Mouse (Mus musculus): ENCODE data around the gene Dusp5. TPM values are rescaled to one million over a fixed set of nuclear protein-coding genes. Genes with fewer than 3 reads are reported as not detected.
"Not testable (repeated sequence)": the region's sequence is repeated elsewhere in the genome, so short reads cannot be mapped to it uniquely, and the experiment has no call there.

The Dusp5 gene
- 1 to 10 TPM; 1.3 to 2.3 TPM for total RNA-seq (2021)
- long read RNA-seq, experiment 1, result 0 reads
- long read RNA-seq, experiment 2, partial matches to known transcripts, result 0 of 1 reads
- long read RNA-seq, experiment 2, other reads (novel, unspliced or antisense), result 0 of 1 reads

DNA sequence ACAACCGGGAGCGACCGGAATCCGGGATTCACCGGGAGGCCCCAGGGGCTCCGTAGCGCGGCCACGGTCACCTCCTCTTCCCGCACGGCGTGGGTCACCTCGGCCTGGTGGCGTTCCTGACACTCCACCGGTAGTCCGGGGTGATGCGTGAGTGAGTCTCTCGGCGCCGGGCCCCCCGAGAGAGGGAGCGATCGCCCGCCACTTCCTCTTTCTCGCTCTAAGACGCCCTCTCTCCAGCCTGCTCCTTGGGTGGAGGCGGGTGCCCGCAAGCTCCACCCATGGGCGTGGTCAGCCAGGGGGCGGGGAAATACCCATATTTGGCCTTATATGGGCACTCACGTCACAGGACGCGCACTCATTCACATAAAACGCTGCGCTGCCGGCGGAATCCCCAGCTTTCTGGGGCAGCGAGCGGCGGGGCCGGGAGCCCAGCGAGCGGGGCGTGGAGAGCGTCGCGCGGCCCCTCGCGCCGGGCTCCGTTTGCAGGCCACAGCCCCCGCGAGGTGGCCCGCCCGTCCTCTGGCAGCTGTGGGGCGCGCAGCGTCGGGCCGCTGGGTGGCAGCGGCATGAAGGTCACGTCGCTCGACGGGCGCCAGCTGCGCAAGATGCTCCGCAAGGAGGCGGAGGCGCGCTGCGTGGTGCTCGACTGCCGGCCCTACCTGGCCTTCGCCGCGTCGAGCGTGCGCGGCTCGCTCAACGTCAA, at the start of gene Dusp5:
Gene Dusp5, plus strand, starts transcription at position 358 of the 703 bp plus-strand sequence.
- DNase-seq, result peak; percentile 98

DNA sequence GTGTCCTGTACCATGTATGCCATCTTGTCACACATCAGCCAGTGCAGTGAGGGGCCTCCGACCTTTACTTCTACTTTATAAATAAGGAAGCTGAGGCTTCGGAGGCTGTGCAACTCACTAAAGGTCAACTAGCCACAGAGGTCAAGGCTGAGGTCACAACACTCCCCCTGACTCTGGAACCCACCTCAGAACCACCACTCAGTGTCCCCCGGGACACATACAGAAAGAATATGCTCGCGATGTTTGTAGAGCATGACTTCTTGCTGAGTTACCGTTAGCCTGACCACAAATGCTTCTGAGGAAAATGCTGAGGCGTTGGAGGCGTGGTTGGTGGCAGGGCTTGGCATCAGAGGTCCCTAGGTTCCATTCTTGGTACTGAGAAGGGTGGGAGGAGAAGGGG, 49.3 kb upstream of the Dusp5 start:
- DNase-seq, result no peak

DNA sequence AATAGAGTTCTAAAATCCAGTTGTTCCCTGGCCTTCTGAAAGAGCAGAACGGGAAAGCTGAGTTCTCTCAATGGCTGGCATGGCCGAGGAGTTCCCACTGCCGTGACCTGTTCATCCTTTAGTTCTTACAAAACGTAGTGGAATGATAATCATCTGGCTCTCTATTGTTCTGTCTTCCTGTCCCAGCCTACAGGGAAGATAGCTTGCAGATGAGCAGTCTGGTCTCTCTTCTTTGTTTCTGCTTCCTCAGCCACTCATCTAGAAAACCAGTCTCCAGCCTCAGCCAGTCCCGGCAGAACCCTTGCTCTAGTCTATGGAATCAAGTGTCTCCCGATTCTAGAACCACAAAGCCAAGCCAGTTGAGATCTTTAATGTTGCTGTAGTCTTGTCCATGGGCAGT, 46.8 kb upstream of the Dusp5 start:
- no peak for DNase-seq

DNA sequence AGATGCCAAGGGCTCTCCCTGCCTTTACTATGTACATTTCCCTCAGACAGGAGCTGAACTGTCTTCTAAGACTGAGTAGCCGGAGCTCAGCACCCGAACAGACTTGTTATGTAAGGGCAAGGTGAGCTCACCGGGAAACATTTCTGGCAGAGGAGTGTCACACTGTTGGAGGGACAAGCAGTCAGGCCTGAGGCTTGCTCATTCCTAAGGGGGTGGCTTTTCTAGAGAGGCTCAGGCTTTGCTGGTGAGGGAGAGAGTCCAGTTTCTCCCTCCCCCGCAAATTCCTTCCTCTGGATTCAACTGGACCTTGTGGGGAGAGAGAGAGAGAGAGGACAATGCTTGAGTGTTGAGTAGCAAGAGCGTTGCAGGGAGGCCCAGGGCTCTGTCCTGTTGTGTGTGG, 46.4 kb upstream of the Dusp5 start:
- DNase-seq, result no peak

DNA sequence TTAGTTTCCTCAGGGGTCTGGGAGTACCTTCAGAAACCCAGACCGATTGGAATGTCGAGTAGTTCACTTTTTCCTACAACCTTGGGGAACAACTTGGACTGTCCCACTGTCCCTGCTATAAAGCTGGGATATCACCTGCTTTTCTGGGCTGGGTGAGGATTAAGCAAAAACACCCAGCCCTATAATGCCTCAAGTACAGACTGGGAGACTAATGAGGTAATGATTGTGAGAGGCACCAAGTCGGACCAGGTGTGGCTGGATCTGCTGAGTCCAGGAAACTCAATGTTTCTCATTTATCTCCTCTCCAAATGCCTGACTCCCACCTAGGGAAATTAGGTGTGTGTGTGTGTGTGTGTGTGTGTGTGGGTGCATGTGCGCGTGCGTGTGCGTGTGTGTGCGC, 44.9 kb upstream of the Dusp5 start:
- DNase-seq, result no peak

DNA sequence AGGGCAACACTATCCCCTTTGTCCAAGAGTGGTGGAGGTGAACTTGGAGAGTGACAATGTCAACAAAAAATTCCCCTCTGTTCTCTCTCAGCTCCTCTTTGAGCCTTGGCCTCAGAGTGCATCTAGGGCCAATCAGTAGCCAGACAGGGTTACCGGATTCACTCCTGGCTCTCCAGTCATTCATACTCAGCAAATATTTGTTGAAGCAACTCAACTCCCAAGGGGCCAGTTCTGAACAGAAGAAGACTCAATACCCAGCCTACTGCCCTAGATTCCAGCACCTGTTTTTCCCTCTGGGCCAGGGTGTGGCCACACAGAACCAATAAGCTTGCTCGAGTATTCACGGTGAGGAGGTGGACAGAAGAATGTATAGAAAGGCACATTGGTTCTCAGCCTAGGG, 44.0 kb upstream of the Dusp5 start:
- no peak for DNase-seq

DNA sequence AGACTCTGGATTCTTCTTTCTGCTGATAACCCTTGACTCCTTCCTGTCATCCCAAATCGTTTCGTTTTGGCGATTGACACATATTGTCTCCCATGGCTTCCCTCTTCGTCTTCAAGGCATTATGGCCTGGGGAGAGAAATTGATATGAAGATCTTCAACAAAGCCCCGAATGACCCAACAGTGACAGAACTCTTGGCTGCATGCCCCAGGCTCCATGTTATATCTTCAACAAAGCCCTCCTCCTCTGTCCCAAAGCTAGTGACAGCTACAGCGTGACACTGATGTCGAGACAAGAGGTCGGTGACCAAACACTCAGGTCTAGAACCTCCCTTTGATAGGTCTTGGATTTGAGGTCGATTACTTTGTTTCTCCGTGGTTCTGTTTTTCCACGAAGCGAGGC, 39.7 kb upstream of the Dusp5 start:
- DNase-seq, result no peak

DNA sequence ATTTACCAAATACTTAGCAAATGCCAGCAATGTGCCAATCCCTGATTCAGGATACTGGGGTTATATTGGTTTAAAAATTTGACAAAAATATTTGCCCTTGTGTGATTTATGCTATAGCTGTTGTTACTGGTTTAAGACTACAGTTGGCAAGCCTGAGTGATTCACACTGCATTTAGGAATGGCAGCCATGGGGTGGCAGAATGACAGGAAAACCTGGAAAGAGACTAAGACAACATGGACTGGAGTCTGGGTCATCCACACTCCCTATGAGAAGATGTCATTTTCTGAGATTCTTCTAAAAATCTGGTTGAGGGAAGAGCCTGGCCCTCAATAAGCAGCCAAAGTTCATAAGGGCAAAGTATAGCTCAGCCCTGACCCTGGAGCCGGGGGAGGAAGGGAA, 39.0 kb upstream of the Dusp5 start:
- no peak for DNase-seq

DNA sequence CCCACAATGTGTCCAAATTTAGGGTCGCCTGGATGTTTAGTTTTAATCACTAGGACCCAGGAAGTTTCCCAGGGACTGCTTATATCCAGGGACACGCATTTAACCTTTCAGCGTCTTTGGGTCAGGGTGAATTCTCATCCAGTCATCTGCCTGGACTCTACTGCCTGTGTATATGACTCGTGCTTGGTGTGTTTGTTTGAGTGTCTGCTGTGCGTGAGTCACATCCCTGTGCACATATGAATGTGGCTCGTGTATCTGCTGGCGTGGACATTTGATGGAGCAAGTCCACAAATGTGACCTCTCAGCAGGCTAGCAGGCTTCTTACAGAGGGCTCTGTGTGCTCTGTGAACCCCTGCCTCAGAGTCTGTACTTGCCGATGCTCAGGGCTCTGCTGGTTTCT, 38.0 kb upstream of the Dusp5 start:
- DNase-seq, result no peak

DNA sequence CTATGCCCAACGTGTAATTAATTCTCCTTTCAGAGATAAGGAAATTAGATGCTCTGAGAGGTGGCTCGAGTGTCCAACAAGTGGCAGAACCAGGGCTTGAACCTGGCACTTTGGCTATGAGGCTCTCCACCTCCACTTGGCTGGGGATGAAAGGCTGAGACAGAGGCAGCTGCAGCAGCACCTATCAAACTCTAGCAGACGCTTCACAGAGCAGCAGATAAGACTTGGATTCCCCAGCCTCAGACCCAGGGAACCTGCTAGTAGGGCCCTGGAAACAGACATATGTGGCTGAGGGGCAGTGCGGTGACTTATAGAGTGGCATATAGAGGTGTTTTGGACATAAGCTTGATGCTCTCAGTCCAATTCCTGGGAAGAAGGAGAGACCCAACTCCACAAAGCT, 36.4 kb upstream of the Dusp5 start:
- DNase-seq, result no peak

DNA sequence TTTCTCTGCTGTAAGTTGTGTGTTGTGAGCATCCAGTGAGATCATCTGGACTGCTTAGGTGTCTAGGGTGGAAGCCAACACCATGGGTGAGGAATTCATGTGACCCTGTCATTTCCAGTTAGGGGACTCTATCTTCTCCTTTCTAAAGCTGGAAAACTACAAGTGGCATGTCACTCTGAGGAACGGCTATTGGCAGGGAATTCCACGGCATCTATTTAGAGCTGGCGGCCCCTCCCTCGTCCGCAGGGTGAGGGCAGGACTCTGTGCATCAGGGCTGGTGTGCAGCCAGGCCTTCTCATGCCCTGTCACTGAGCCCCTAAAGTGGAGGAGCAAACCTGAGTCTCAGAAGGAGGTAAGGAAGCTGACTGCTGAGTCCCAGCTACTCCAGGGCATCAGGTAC, 35.0 kb upstream of the Dusp5 start:
- no peak for DNase-seq

DNA sequence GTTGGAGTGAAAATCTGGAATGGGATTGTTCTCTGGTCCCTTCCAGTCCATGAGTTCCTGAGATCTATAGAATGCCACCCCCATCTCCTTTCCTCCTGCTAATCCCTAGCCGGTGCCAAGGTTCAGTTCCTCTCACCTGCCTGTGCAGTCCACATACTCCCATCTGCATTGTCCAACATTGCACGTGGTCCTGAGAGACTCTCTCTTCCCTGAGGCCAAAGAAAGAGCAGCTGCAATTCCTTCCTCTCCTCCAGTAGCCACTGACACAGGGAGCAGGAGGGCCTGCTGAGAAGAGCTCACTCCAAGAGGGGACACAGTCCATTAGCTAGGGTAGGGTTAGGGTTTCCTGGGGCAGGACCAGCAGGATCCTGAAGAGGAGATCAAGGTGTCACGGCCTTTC, 31.0 kb upstream of the Dusp5 start:
- no peak for DNase-seq

DNA sequence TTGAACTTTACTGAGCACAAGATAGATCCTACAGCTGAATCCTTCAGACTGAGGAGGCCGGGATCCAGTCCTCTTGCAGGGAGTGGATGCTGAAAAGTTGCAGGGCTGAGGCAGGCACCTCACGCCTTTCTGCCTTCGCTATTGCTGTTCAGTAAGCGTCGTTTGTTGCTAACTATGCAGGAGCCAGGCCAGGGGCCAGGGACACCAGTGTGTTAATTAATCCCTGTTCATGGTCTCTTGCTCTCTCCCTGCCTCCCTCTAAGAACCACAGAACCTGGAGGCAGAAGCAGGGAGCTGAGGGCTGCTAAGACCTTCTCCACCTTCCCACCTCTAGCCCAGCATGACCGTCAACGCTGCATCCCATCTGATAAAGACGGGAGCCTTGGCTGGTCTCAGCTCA, 29.9 kb upstream of the Dusp5 start:
- no peak for DNase-seq

DNA sequence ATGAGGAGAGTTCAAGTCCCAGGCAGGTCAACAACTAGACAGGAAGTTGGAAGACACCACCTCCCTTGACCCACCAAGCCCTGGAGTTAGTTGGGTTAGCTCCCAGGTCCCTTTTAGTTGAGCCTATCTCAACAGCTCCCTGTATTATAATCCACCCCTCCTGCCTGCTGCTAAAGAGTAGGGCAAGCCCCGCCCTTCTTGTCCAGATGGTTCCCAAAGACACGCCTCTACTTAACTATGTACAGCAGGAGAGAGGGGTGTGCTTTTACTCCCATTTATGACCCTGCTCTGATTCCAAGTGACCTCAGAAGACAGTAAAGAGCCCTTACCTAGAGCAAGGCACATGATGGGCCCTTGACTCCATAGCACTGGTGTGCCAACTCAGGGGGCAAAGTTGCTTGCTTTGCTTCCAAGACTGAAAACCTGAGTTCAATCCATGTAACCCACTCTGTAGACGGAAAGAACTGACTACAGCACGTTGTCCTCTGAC, 29.4 kb upstream of the Dusp5 start:
- no peak for DNase-seq

DNA sequence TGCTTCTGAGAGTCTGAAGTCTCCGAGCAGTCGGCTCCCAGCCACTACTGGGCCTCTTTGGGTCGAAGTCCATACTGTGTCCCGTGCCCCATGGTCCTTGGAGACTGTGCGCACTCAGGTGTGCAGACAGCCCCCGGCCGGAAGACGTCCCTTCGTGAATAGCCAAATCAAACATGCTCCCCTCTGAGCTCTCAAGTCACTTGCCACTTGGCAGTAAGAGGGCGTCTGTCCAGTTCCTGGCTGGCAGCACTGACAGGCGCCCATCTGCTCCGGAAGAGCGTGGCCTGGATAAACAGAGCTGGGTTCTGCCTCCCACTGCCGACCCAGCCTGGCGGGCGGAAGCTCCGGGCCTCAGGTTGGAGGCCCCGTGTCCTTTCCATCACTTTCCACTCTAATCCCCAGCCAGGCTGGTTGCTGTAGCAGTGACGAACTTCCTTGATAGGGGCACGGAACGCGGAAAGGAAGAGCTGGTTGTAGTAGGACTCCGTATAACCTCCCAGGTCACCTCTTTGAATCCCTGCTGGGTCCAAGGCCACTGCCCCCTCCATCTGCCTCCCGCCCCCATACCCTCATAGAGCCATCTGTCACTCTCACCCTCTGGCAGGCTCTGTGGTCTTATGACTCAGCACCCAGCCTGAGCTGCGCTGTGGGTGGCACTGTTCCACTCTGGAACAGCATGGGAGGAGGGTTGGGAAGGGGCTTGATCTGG, 28.5 kb upstream of the Dusp5 start:
- peak; percentile 34 for DNase-seq

DNA sequence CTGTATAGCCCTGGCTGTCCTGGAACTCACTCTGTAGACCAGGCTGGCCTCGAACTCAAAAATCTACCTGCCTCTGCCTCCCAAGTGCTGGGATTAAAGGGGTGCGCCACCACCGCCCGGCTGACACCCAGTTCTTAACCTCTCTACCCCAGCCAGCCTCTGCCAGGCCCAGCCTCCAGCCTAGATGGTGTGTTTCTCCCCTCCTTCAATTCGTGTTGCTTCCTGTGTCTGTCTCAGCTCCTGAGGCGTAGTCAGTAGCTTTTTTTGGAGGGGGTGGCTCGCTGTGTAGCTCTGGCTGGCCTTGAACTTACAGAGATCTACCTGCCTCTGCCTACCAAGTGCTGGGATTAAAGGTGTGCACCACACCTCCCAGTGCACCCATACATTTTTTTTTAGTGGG, 27.7 kb upstream of the Dusp5 start:
- not testable (repeated sequence) for DNase-seq

DNA sequence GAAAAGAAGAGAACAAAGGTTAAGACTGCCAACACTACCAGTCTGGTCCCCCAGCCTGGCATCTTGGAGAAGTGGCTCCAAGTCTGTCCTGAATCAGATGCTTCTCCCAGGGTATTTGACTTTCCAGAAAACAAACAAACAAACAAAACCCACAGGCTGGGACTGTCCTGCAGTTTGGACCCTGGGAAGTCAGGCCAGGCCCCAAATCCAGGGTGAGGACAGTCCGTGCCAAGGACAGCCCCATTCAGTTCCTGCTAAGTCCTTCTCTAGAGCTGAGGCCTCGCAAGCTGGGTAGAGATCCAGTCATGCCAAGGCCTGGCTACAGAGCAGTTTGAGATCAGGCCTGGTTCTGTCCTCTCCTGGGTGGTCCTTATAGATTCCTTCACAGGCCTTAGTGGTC, 27.1 kb upstream of the Dusp5 start:
- DNase-seq, result no peak

DNA sequence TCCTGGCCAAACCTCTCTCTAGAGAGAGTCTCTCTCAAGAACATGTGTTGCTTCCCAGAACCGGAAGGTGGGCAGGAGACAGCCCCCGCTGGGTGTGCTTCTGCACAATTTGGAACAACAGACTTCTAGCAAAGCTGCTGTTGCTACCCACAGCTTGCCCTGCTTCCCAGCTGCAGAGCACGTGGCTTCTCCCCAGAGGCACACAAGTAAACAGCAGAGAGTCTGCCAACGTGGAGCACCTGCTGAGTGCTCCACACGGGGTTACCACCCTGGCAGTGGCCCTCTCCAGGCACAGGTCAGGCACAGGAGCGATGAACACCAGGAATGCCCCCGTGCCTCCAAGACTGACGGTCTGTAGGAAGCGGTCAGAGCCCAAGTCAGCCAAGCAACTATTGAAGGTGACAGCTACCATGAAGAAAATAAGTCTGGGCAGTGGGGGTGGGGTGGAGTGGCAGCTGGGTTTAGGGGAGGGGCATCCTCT, 26.0 kb upstream of the Dusp5 start:
- DNase-seq, result no peak

DNA sequence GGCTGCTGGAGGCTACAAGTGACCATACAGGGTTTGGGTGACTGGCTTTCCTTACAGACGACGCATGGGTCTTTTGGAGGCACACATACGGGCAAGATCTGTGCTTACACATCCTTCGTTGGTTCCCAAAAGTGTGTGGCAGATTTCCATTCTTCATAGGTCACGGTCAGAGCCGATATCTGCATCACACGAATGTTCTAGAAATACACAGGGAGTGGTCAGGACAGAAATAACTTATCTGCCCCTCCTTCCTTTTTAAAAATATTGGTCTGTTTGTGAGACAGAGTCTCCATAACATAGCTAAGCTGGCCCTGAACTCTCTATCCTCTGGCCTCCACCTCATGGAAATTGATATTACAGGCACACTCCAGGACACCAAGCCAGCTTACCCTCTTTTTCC, 24.7 kb upstream of the Dusp5 start:
- no peak for DNase-seq

DNA sequence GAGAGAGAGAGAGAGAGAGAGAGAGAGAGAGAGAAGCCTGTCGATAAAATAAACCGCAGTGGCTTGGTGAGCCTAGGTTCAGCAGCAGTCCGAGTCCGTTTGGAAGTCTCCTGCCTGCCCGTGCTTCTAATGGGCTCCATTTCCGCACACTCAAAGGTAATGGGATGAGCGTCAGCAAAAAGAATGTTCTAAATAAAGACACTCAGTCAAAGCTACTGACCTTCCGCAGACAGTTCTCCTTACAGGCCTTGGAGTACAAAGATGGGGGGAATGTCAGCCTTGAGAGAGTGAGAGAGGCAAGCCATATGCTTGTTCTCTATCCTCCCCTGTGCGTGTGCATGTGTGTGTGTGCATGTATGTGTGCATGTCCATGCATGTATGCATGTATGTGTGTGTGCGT, 23.2 kb upstream of the Dusp5 start:
- no peak for DNase-seq

DNA sequence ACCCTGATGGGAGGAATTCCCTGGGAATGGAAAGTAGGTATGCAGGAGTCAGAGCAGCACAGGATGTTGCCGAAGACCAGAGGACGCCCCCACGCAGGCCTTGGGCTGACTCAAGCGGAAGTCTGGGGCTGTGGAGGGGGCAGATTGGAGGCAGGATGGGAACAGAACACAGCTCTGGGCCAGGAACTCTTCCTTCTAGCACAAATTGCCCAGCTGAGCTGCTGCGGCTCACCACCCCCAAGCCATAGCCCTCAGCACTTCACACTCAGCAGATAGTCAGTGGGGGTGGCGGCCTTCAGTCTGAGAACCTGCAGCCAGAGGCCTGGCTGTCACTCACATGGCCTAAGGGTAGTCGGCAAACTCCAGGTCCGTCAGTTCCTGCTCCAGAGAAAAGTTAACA, 21.4 kb upstream of the Dusp5 start:
- DNase-seq, result no peak

DNA sequence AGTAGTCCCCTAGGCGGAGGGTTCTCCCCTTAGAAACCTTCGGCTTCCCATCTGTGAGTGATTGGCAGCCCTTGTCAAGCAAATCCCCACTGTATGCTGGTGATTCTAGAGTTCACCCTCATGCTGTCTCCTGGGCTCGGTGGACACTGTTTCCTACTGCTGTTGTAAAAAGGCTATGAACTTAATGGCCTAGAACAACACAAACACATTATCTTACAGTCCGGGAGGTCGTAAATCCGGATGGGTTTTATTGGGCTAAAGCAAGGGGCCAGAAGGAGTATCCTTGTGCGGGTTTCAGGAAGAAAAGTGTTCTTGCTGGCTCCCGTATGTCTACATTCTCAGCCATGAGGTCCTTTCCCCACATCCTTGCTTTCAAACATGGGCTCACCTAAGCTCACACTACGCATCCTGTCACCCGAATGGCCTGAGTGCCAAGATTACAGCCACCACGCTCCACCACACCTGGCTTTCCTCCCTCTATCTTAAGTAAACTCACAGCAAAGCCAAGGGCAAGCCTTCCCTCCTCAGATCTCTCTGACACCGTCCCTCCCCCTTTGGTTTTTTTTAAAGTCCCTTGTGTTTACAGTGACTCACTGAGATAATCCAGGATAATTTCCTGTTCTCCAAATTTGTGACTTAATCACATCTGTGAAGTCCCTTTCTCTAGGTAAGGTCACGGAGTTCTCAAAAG, 17.5 kb upstream of the Dusp5 start:
- DNase-seq, result no peak

Measured in gastrocnemius, postnatal 10 days (tissue).